Mouse (Mus musculus) midbrain, embryonic 12.5 days (tissue): Measurements from ENCODE around the gene Mrpl53. TPM values are rescaled to one million over a fixed set of nuclear protein-coding genes. Genes with fewer than 3 reads are reported as not detected.

ENCODE experiments used
- ATAC-seq: fragments of 200-750 bp; cut with Nextera tagmentation; 2 replicates; pipeline ENCODE4 v1.8.0; 2017; ENCODE audit warnings: low read depth, moderate TSS enrichment, moderate library complexity; ENCODE audit not compliant: low FRiP score
- H3K27ac ChIP-seq: fragments of 300-500 bp; sonication (generic); replicated peaks from 2 replicates; pipeline ENCODE4 v1.5.1; 2016; ENCODE audit warnings: mild to moderate bottlenecking
- H3K27me3 ChIP-seq: fragments of 300-500 bp; sonication (generic); 2 replicates; pipeline ENCODE4 v1.6.1; 2016; ENCODE audit warnings: mild to moderate bottlenecking
- H3K36me3 ChIP-seq: fragments of 300-500 bp; sonication (generic); 2 replicates; pipeline ENCODE4 v1.6.1; 2016
- H3K4me1 ChIP-seq: fragments of 300-500 bp; sonication (generic); 2 replicates; pipeline ENCODE4 v1.6.1; 2016
- H3K4me2 ChIP-seq: fragments of 300-500 bp; sonication (generic); replicated peaks from 2 replicates; pipeline ENCODE4 v1.6.1; 2016; ENCODE audit warnings: mild to moderate bottlenecking, moderate library complexity
- H3K4me3 ChIP-seq: fragments of 300-500 bp; sonication (generic); 2 replicates; pipeline ENCODE4 v1.5.1; 2016; ENCODE audit warnings: mild to moderate bottlenecking
- H3K9ac ChIP-seq: fragments of 300-500 bp; sonication (generic); replicated peaks from 2 replicates; pipeline ENCODE4 v1.6.1; 2016; ENCODE audit warnings: mild to moderate bottlenecking, moderate library complexity
- H3K9me3 ChIP-seq: fragments of 300-500 bp; sonication (generic); 2 replicates; pipeline ENCODE4 v1.6.1; 2016; ENCODE audit warnings: mild to moderate bottlenecking
- WGBS: fragments of 180-500 bp; shearing (Covaris S2); methylation state at CpG from one replicate; pipeline ENCODE4 v1.1.7; 2016; 5-methylcytosine and 5-hydroxymethylcytosine counted together
- polyA plus RNA-seq: library from polyadenylated mRNA; unstranded; fragments of >200 nt; fragmentation: Nextera tagmentation; extraction: Ambion mirVana; gene quantifications from 2 replicates; pipeline ENCODE4 v1.2.1, GENCODE M21; 2016

Gene Mrpl53
- polyA plus RNA-seq, 1 experiment from 2014 or later = 122 TPM

GRCm38 (mm10) chr6:83077630-83078323, 31.1 kb upstream of the Mrpl53 start, which contains the start of gene Pcgf1:
Gene Pcgf1 (plus strand): TSS chr6:83077869.
- H3K27ac ChIP-seq = peak within 1 kb of the TSS; percentile 91
- H3K27me3 ChIP-seq = peaks cover 58% of the 10 kb centered on the region
- peaks cover 24% of the 10 kb centered on the region for H3K36me3 ChIP-seq
- under 1% methylated on average over 53 of the region's 54 CpGs for WGBS
- peak within 1 kb of the TSS; percentile 68 for H3K4me3 ChIP-seq
- H3K4me1 ChIP-seq = peaks cover 15% of the 10 kb centered on the region
- no peaks in the 10 kb centered on the region for H3K9me3 ChIP-seq
- H3K9ac ChIP-seq = peak within 1 kb of the TSS; percentile 70
- peak within 1 kb of the TSS; percentile 94 for H3K4me2 ChIP-seq
- ATAC-seq = peak; percentile 74

DNA sequence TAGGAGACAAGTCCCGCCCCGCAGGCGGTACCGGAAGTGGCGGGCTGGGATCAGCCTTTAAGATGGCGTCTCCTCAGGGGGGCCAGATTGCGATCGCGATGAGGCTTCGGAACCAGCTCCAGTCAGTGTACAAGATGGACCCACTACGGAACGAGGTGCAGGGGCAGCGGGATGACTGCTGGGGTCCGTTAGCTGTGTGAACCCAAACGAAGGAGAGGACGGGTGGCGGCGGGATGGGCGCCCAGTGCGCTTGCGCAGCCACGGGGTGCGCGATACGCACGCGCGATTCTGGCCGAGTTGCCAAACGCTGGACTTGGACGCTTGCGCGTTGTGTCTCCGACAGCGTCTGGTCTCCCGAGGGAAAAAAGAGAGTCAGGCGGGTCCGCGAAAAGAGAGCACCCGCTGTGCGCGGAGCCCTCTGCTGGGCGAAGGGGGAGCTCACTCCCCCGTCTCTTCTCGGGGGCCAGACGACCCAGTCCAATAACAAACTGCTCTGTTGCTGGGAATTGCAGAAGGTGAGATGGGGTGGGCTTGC, 30.4 kb upstream of the Mrpl53 start:
- peak; percentile 91 for ATAC-seq
- H3K9me3 ChIP-seq = no peaks in the 10 kb centered on the region
- H3K4me1 ChIP-seq = peaks cover 15% of the 10 kb centered on the region
- H3K27ac ChIP-seq = peak overlapping the region; percentile 91
- under 1% methylated on average over 46 of the region's 46 CpGs for WGBS
- H3K36me3 ChIP-seq = peaks cover 24% of the 10 kb centered on the region
- peak overlapping the region; percentile 68 for H3K4me3 ChIP-seq
- H3K9ac ChIP-seq = peak overlapping the region; percentile 70
- H3K4me2 ChIP-seq = peak overlapping the region; percentile 94
- H3K27me3 ChIP-seq = peaks cover 58% of the 10 kb centered on the region

GRCm38 (mm10) chr6:83080210-83080609, 28.6 kb upstream of the Mrpl53 start:
- ATAC-seq = no peak
- Histone ChIP-seq H3K27ac (no peak overlapping the region), H3K9ac (no peak overlapping the region), H3K27me3 (peaks cover 58% of the 10 kb centered on the region), H3K4me2 (no peak overlapping the region), H3K4me1 (peaks cover 17% of the 10 kb centered on the region), H3K9me3 (no peaks in the 10 kb centered on the region), H3K4me3 (no peak overlapping the region), H3K36me3 (peaks cover 24% of the 10 kb centered on the region)
- 98% methylated on average over 5 of the region's 5 CpGs for WGBS

- no peak overlapping the region for H3K27ac ChIP-seq
- peaks cover 68% of the 10 kb centered on the region for H3K27me3 ChIP-seq
- no peaks in the 10 kb centered on the region for H3K9me3 ChIP-seq
- no peak overlapping the region for H3K4me3 ChIP-seq
- H3K4me1 ChIP-seq = peaks cover 17% of the 10 kb centered on the region
- no peak overlapping the region for H3K4me2 ChIP-seq
- H3K36me3 ChIP-seq = peaks cover 24% of the 10 kb centered on the region
- H3K9ac ChIP-seq = no peak overlapping the region
- ATAC-seq = no peak
- WGBS = 7% methylated on average over 5 of the region's 5 CpGs
Observed at GRCm38 (mm10) chr6:83083497-83083896, 25.3 kb upstream of the Mrpl53 start.

DNA sequence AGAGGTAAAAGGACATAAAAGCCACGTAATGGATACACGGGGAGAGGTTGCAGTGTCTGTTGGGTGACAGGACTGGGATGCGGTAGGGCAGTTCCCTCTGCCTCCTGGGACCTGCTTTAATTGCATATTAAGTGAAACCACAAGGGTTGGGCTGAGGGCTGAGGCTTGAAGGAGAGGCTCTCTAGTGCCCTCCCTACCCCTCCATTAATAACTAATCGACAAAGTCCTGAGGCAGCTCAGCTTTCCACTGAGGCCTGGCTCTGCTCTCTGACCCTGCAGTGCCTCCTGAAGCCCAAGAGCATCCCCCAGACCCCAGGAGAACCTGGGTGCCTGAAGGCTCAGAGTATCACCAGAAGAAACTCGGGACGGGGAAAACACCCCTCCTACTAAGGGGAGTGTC, 24.4 kb upstream of the Mrpl53 start:
- no peak overlapping the region for H3K27ac ChIP-seq
- H3K4me3 ChIP-seq = no peak overlapping the region
- 0 out of 2 replicates have a peak, but pooled peaks cover 9% of the 10 kb centered on the region for H3K4me1 ChIP-seq
- H3K9me3 ChIP-seq = no peaks in the 10 kb centered on the region
- H3K4me2 ChIP-seq = no peak overlapping the region
- H3K9ac ChIP-seq = no peak overlapping the region
- ATAC-seq = no peak
- peaks cover 76% of the 10 kb centered on the region for H3K27me3 ChIP-seq
- WGBS = 6% methylated on average over 6 of the region's 6 CpGs
- H3K36me3 ChIP-seq = peaks cover 24% of the 10 kb centered on the region

GRCm38 (mm10) chr6:83086121-83087035, 22.5 kb upstream of the Mrpl53 start, which contains the start of gene Lbx2:
Gene Lbx2 (plus strand): TSS chr6:83086367.
- H3K9me3 ChIP-seq = no peaks in the 10 kb centered on the region
- peaks cover 9% of the 10 kb centered on the region for H3K36me3 ChIP-seq
- peak within 1 kb of the TSS; percentile 2; the same call in 1 of the 2 replicates for H3K9ac ChIP-seq
- peaks cover 93% of the 10 kb centered on the region for H3K27me3 ChIP-seq
- no peak within 1 kb of the TSS for H3K27ac ChIP-seq
- 0 out of 2 replicates have a peak within 1 kb of the TSS, but pooled peaks have one; percentile 15 for H3K4me2 ChIP-seq
- 0 out of 2 replicates have a peak, but pooled peaks cover 9% of the 10 kb centered on the region for H3K4me1 ChIP-seq
- peak within 1 kb of the TSS; percentile 17; the same call in 1 of the 2 replicates for H3K4me3 ChIP-seq
- ATAC-seq = no peak
- 1% methylated on average over 35 of the region's 42 CpGs for whole genome bisulfite sequencing

GRCm38 (mm10) chr6:83087205-83087925, 21.5 kb upstream of the Mrpl53 start:
- H3K9ac ChIP-seq = no peak overlapping the region
- no peaks in the 10 kb centered on the region for H3K36me3 ChIP-seq
- no peak overlapping the region for H3K27ac ChIP-seq
- peak overlapping the region; percentile 18; the same call in 1 of the 2 replicates for H3K4me2 ChIP-seq
- H3K9me3 ChIP-seq = no peaks in the 10 kb centered on the region
- H3K4me3 ChIP-seq = peak overlapping the region; percentile 17; the same call in 1 of the 2 replicates
- no peak for ATAC-seq
- WGBS = under 1% methylated on average over 47 of the region's 47 CpGs
- peaks cover 88% of the 10 kb centered on the region for H3K27me3 ChIP-seq
- H3K4me1 ChIP-seq = 0 out of 2 replicates have a peak, but pooled peaks cover 9% of the 10 kb centered on the region

DNA sequence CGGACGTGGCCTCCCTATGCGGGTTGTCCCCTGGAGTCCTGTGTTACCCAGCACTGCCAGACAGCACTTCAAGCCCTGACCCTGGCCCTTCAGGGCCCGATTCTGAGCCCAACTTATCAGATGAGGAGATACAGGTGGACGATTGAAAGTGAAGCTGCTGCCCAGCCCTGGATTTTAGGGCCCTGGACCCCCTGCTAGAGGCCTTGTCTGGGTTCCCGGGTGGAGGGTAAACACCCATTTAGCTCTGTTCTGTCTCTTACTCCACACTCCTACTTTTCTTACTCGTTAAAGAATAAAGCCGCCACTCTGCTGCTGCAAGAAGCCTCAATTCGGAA, 20.9 kb upstream of the Mrpl53 start:
- Histone ChIP-seq H3K4me3 (peak overlapping the region; percentile 17; the same call in 1 of the 2 replicates), H3K36me3 (no peaks in the 10 kb centered on the region), H3K27ac (no peak overlapping the region), H3K4me1 (0 out of 2 replicates have a peak, but pooled peaks cover 9% of the 10 kb centered on the region), H3K27me3 (peaks cover 88% of the 10 kb centered on the region), H3K9me3 (no peaks in the 10 kb centered on the region), H3K4me2 (0 out of 2 replicates have a peak overlapping the region, but pooled peaks have one; percentile 18), H3K9ac (no peak overlapping the region)
- 5% methylated on average over 9 of the region's 9 CpGs for WGBS
- ATAC-seq = no peak

DNA sequence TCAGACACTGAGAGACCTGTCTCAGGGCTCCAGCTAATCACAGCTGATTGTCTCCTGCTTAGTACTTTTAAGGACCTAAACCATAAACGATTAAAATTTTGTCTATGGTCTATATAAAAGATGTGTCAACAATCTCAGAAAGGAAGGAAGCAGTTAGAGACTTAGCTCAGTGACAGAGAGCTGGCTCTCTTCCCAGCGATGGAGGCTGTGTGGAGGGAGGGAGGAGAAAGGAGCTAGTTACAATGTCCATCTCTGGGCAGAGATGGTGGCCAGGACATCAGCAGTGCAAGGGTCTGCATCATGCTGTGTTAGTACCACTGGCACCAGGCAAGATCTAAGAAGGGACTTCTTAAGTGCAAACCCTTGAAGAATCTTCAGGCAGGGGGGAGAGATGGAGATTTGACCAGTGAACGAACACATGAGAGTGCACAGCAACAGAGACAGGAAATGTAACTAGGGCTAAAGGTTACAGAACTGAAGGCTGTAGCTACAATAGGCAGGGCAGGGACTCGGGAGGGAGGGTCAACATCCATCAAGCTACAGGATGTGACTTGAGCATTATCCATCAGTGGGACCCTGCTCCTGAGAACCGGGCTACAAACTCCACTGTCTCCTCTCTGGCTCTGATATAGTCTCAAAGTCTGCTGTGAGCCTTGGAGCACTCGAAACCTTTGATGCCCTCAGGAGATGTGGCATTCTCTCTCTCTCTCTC, 16.3 kb upstream of the Mrpl53 start:
- Histone ChIP-seq H3K9me3 (no peaks in the 10 kb centered on the region), H3K27me3 (peaks cover 62% of the 10 kb centered on the region), H3K4me1 (no peaks in the 10 kb centered on the region), H3K27ac (no peak overlapping the region), H3K9ac (no peak overlapping the region), H3K4me3 (no peak overlapping the region), H3K4me2 (no peak overlapping the region), H3K36me3 (no peaks in the 10 kb centered on the region)
- ATAC-seq = no peak
- WGBS = 49% methylated on average over 6 of the region's 6 CpGs

DNA sequence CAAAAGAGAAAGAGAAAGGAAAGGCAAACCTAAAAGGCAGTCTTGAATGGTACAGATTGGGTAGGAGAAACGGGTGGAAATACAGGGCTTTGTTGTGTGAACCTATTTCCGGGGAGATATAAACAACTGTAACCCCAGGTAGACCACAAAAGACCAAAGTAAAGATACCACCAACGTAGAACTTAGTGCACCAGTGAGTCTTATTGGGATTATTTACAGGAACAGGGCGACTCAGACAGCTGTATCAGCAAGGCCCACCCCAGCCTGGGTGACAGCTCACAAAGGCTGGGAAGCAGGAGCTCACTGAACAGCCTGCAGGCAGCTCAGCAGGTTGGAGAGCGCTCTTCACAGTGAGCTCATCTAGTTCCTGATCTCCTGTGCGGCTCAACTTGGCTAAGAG, 12.9 kb upstream of the Mrpl53 start:
- no peak for ATAC-seq
- Histone ChIP-seq H3K27me3 (peaks cover 44% of the 10 kb centered on the region), H3K36me3 (no peaks in the 10 kb centered on the region), H3K27ac (no peak overlapping the region), H3K4me1 (no peaks in the 10 kb centered on the region), H3K4me3 (no peak overlapping the region), H3K4me2 (no peak overlapping the region), H3K9me3 (no peaks in the 10 kb centered on the region), H3K9ac (no peak overlapping the region)
- WGBS = 39% methylated on average over 6 of the region's 6 CpGs

DNA sequence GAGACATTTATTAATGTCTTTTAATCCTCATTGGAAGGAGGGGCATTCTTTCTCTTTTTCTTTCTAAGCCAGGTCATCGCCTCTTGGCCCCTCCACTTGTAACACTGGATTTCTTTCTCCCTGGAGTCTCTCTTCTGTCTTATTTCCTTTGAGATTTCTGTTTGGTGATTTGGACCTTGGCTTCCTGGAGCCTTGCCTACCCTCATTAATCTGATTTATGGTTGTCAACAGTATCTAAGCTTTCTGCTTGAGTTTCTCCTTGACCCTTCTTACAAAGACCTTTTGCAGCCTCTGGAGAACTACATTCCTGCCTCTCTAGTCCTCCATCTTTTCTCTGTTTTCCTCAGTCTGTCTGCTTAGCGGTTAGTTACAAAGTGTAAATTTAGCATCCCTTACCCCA, 10.4 kb upstream of the Mrpl53 start:
- no peak for ATAC-seq
- H3K27me3 ChIP-seq = peaks cover 37% of the 10 kb centered on the region

More for the DNA sequence above, 10.4 kb upstream of the Mrpl53 start:
- H3K9ac ChIP-seq = no peak overlapping the region
- no peak overlapping the region for H3K4me3 ChIP-seq
- no peak overlapping the region for H3K4me2 ChIP-seq
- peaks cover 13% of the 10 kb centered on the region for H3K4me1 ChIP-seq
- H3K27ac ChIP-seq = no peak overlapping the region
- H3K36me3 ChIP-seq = no peaks in the 10 kb centered on the region
- no peaks in the 10 kb centered on the region for H3K9me3 ChIP-seq
- WGBS = 63% methylated on average over 2 of the region's 2 CpGs
